Mouse (Mus musculus) midbrain, embryonic 14.5 days (tissue): ENCODE data around the gene 9230112D13Rik. TPM values are rescaled to one million over a fixed set of nuclear protein-coding genes. Genes with fewer than 3 reads are reported as not detected.
A peak's percentile ranks its signal among the peaks of the same experiment; 100 is the strongest.

ENCODE experiments used
- ATAC-seq: fragments of 200-750 bp; cut with Nextera tagmentation; 2 replicates; pipeline ENCODE4 v1.8.0; 2017; ENCODE audit warnings: moderate number of reproducible peaks, moderate library complexity; ENCODE audit not compliant: low FRiP score, low TSS enrichment
- DNase-seq: peaks from one replicate; pipeline ENCODE4 v3.0.0-alpha.2; 2015
- H3K27ac ChIP-seq: fragments of 300-500 bp; sonication (generic); replicated peaks from 2 replicates; pipeline ENCODE4 v1.5.1; 2014; ENCODE audit warnings: mild to moderate bottlenecking, low read depth, low read length, moderate library complexity
- H3K27me3 ChIP-seq: fragments of 300-500 bp; sonication (generic); 2 replicates; pipeline ENCODE4 v1.6.1; 2014; ENCODE audit warnings: low read length, control low read depth, mixed read lengths; ENCODE audit not compliant: control insufficient read depth, insufficient read depth
- H3K36me3 ChIP-seq: fragments of 300-500 bp; sonication (generic); 2 replicates; pipeline ENCODE4 v1.6.1; 2014; ENCODE audit warnings: low read length, control low read depth; ENCODE audit not compliant: control insufficient read depth, insufficient read depth
- H3K4me1 ChIP-seq: fragments of 300-500 bp; sonication (generic); 2 replicates; pipeline ENCODE4 v1.6.1; 2014; ENCODE audit warnings: mild to moderate bottlenecking, antibody characterized with exemption, low read length, control low read depth; ENCODE audit not compliant: control insufficient read depth, insufficient read depth
- H3K4me2 ChIP-seq: fragments of 300-500 bp; sonication (generic); 2 replicates; pipeline ENCODE4 v1.6.1; 2014; ENCODE audit warnings: mild to moderate bottlenecking, low read length, moderate library complexity
- H3K4me3 ChIP-seq: fragments of 300-500 bp; sonication (generic); replicated peaks from 2 replicates; pipeline ENCODE4 v1.5.1; 2014; ENCODE audit warnings: low read depth, low read length
- H3K9ac ChIP-seq: fragments of 300-500 bp; sonication (generic); replicated peaks from 2 replicates; pipeline ENCODE4 v1.6.1; 2014; ENCODE audit warnings: mild to moderate bottlenecking, low read length, moderate library complexity
- H3K9me3 ChIP-seq: fragments of 300-500 bp; sonication (generic); 2 replicates; pipeline ENCODE4 v1.6.1; 2016; ENCODE audit warnings: low read length, control low read depth, mixed read lengths; ENCODE audit not compliant: control insufficient read depth
- WGBS: fragments of 180-500 bp; shearing (Covaris S2); extraction: QIAGEN DNeasy Blood & Tissue Kit; methylation state at CpG from one replicate; pipeline ENCODE4 v1.1.7; 2014; 5-methylcytosine and 5-hydroxymethylcytosine counted together
- polyA plus RNA-seq: library from polyadenylated mRNA; unstranded; fragments of >200 nt; fragmentation: Nextera tagmentation; extraction: Ambion mirVana; gene quantifications from 2 replicates; pipeline ENCODE4 v1.2.1, GENCODE M21; 2014

9230112D13Rik gene
- polyA plus RNA-seq, 1 experiment from 2014 or later, result not detected

DNA sequence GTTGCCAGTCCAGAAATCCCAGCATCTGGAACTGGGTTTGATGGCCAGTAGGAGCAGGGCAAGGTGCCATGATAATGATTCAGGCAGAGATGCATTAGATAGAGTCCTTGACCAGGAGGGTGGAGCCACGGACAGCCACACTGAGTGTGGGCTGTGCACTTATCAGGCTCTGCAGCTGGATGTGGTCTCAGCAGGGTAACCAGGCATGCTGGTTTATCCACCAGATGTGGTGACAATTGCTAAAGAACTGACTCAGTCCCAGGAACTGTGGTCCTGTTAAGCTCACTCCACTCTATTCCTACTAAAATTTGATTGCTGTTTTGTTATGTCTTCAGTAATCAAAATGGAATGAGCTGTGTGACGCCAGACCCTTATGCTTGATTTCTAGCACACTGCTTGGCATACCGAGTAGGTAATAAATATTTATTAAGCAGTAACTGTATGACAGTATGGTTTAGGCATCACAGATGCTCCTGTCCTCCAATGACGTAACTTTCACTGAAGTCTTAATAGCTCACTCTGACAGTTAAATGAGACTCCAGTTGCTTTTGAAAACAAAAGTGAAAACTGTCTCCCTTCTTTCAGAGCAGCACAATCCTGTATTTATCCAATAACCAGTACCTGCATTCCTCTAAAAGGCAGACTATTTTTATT, 14.3 kb downstream of the 9230112D13Rik start:
- WGBS, result 21% methylated on average over 4 of the region's 4 CpGs
- no peak overlapping the region for H3K4me2 ChIP-seq
- H3K9me3 ChIP-seq, result no peaks in the 10 kb centered on the region
- no peaks in the 10 kb centered on the region for H3K27me3 ChIP-seq
- H3K9ac ChIP-seq, result no peak overlapping the region
- H3K27ac ChIP-seq, result 0 out of 2 replicates have a peak overlapping the region, but pooled peaks have one; percentile 4
- H3K4me3 ChIP-seq, result no peak overlapping the region
- DNase-seq, result peak; percentile 40
- H3K4me1 ChIP-seq, result peaks cover 9% of the 10 kb centered on the region
- ATAC-seq, result peak; percentile 61; the same call in 1 of the 2 replicates
- H3K36me3 ChIP-seq, result no peaks in the 10 kb centered on the region

DNA sequence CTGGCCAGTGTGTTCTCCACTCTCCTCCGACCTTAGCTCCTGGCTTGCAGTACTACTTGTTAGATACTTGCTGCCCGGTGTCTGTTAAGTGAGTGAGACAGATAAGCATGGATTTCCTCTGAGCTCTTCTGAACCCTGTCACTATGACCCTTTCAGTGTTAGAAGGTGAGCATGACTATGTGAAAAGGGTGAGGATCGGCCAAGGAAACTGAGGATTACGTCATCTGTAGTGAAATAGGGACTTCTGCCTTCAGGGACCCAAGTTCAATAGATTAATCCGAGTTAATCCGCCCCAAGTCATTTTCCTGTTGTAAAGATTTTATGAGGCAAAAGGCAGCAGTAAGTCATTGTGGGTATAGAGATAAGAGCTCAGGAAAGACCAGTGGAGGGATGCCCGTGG, 17.3 kb downstream of the 9230112D13Rik start:
- no peak for ATAC-seq
- H3K4me1 ChIP-seq, result peaks cover 16% of the 10 kb centered on the region
- no peak for DNase-seq
- no peak overlapping the region for H3K4me2 ChIP-seq
- no peaks in the 10 kb centered on the region for H3K36me3 ChIP-seq
- no peak overlapping the region for H3K9ac ChIP-seq
- H3K27ac ChIP-seq, result no peak overlapping the region
- WGBS, result 46% methylated on average over 7 of the region's 7 CpGs
- no peak overlapping the region for H3K4me3 ChIP-seq
- H3K9me3 ChIP-seq, result no peaks in the 10 kb centered on the region
- H3K27me3 ChIP-seq, result no peaks in the 10 kb centered on the region

DNA sequence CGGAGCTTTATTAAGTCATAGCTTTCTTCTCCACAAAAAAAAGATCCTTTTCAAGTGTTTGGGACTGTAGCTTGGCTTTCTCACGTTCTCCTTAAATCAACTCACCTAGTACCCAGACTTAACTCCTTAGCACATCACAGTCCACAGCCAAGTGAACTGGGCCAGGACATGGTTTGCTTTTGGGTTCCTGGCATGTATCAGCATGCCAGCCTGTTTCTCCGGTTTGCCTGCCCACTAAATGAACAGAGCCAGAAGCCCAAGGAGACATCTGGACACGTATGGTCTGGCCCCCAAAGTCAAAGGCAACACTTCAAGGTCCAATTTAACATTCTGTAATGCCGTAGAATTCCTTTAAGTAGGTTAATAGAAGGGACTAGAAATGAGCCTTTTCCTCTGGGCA, 18.2 kb downstream of the 9230112D13Rik start:
- Histone ChIP-seq H3K4me3 (no peak overlapping the region), H3K36me3 (no peaks in the 10 kb centered on the region), H3K9ac (no peak overlapping the region), H3K4me1 (peaks cover 24% of the 10 kb centered on the region), H3K27me3 (no peaks in the 10 kb centered on the region), H3K9me3 (no peaks in the 10 kb centered on the region), H3K4me2 (no peak overlapping the region), H3K27ac (no peak overlapping the region)
- no peak for ATAC-seq
- no peak for DNase-seq
- WGBS, result 94% methylated on average over 5 of the region's 5 CpGs

DNA sequence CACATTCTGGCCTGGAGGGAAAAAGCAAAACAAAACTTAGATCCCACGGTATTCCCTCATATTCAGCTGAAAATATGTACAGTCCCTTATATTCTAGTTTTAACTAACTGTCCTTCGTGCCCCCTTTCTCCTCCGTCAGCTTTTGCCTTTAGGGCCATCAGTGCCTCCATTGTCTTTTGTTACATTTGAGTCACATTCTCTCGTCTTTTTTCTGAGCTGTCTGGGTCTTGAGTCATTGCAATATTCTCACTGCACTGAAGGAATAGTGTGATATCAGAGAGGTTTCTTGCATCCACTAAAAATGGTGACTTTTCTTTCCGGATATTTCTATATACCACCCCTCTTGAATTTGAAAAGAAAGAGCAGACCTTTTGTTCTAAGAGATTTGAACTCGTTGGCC, 18.8 kb downstream of the 9230112D13Rik start:
- H3K4me3 ChIP-seq, result peak overlapping the region; percentile 87; the same call in 1 of the 2 replicates
- no peak overlapping the region for H3K9ac ChIP-seq
- peaks cover 26% of the 10 kb centered on the region for H3K4me1 ChIP-seq
- 36% methylated on average over 6 of the region's 6 CpGs for WGBS
- H3K36me3 ChIP-seq, result no peaks in the 10 kb centered on the region
- no peaks in the 10 kb centered on the region for H3K27me3 ChIP-seq
- no peak for ATAC-seq
- no peak overlapping the region for H3K27ac ChIP-seq
- peak overlapping the region; percentile 74 for H3K4me2 ChIP-seq
- DNase-seq, result no peak
- H3K9me3 ChIP-seq, result no peaks in the 10 kb centered on the region

DNA sequence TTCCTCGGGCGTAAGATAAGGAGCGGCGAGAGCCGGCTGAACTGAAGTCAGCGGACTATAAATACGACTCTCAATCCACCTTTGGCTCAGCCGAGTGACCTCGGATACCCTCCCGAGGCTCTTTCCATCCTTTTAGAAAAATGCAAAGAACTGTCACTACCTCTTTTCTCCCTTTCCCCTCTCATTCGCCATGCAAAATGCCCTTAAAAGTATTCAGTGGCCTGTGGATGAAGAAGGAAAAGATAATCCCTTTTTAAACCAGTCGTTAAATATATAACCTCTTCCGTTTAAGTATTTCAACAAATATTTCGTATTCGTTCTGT, 19.3 kb downstream of the 9230112D13Rik start, which contains the start of gene Bmpr1a:
TSS of gene Bmpr1a (minus strand) at position 17 of the 323 bp plus-strand sequence.
- Histone ChIP-seq H3K4me2 (peak within 1 kb of the TSS; percentile 74), H3K27ac (peak within 1 kb of the TSS; percentile 95), H3K27me3 (no peaks in the 10 kb centered on the region), H3K36me3 (no peaks in the 10 kb centered on the region), H3K4me3 (peak within 1 kb of the TSS; percentile 87), H3K9me3 (no peaks in the 10 kb centered on the region), H3K4me1 (peaks cover 21% of the 10 kb centered on the region), H3K9ac (peak within 1 kb of the TSS; percentile 93)
- ATAC-seq (no peak), DNase-seq (no peak)
- WGBS, result 6% methylated on average over 15 of the region's 15 CpGs

DNA sequence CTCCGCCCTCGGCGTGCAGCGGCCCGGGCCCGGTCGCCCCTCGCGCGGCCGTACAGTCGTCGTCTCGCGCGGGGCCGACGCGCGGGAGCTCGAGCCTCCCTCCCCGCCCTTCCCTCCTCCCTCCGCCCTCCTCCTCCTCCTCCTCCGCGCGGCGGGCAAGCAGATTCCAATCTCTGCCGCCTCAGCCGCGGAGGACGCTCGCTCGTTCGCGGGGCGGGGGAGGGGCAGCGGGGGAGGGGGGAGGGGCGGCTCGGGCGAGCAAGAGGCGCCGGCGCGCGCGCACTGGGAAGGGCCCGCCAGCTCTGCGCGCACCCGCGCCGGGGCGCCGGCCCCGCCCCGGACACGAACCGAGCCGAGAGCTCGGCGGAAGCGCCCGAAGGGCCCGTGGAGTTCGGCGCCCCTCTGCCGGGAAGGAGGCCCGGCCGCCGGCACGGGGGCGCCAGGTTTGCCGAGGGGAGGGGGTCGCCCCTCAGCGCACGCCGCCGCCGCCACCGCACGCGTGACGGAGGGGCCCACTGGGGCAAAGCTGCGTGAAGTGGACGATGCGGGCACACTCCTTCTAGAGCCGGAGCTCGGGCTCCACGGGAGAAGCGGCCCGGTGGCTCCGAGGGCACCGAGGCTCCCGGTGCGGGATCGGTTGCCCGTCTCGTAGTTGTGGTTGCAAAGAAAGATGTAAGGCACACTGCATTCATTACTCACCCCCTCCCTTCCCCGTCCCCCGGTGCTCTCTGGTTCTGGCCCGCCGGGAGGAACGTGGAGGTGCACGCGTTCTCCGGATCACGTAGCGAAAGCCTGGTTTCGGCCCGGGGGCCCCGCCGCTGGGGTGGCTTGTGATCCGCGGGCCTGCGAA, 19.9 kb downstream of the 9230112D13Rik start:
- H3K4me3 ChIP-seq, result peak overlapping the region; percentile 87
- no peaks in the 10 kb centered on the region for H3K9me3 ChIP-seq
- under 1% methylated on average over 80 of the region's 115 CpGs for WGBS
- H3K4me2 ChIP-seq, result peak overlapping the region; percentile 74
- no peaks in the 10 kb centered on the region for H3K27me3 ChIP-seq
- peak overlapping the region; percentile 95 for H3K27ac ChIP-seq
- H3K36me3 ChIP-seq, result no peaks in the 10 kb centered on the region
- peak overlapping the region; percentile 93 for H3K9ac ChIP-seq
- DNase-seq, result peak; percentile 98
- peaks cover 17% of the 10 kb centered on the region for H3K4me1 ChIP-seq
- peak; percentile 92 for ATAC-seq

DNA sequence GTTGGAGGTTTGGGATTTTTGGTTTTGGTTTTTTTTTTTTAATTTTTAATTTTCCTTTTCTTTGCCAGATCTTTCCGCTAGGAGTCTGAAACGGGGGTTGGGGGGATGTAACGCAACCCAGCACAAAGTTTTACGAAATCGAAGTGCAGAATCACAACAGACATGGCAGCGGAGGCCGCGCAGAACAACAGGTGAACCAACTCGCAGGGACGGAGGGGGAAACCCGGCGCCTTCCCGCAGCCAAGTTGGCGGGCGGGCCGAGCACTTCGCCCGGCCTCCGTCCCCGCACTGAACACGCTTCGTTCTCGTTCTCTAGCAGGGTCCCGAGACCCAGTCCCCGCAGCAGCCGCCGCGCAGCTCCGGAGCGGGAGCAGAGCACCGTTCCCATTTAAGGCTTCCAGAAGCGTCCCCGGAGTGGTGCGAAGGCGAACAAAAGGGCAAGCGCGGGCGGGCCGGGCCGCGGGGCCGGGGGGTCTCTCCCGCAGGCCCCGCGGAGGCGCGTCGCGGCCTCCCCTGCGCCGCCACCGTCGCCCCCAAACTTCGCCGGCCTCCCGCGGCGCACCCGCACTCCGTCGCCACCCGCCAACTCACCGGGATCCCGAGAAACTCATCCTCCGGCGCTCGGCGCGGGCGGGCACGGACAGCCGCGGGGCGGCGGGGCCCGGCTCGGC, 20.7 kb downstream of the 9230112D13Rik start:
- Histone ChIP-seq H3K9me3 (no peaks in the 10 kb centered on the region), H3K9ac (peak overlapping the region; percentile 93), H3K4me2 (peak overlapping the region; percentile 74), H3K4me3 (peak overlapping the region; percentile 87), H3K27me3 (no peaks in the 10 kb centered on the region), H3K4me1 (peaks cover 17% of the 10 kb centered on the region), H3K27ac (peak overlapping the region; percentile 95), H3K36me3 (no peaks in the 10 kb centered on the region)
- WGBS, result under 1% methylated on average over 74 of the region's 77 CpGs
- peak; percentile 6; the same call in 1 of the 2 replicates for ATAC-seq
- DNase-seq, result peak; percentile 74

DNA sequence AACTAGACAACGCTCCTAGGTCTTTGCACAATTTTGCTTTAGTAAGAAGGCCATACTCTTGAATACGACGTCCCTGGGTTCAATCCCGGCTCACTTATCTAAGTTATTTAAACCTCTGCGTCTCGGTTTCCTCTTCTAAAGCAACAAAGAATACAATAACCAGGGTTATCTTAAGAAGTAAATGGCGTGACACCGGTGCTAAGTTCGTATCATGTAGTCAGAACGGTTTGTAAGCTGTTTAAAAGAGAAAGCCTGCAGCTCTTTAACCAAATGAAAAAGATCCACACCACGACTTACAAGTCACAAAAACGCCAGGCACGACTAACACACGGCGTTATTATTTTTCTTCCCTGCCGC, 21.2 kb downstream of the 9230112D13Rik start:
- no peaks in the 10 kb centered on the region for H3K27me3 ChIP-seq
- peak overlapping the region; percentile 93 for H3K9ac ChIP-seq
- H3K27ac ChIP-seq, result peak overlapping the region; percentile 95
- no peaks in the 10 kb centered on the region for H3K36me3 ChIP-seq
- ATAC-seq, result no peak
- WGBS, result under 1% methylated on average over 16 of the region's 16 CpGs
- peak overlapping the region; percentile 87 for H3K4me3 ChIP-seq
- H3K4me2 ChIP-seq, result peak overlapping the region; percentile 74
- DNase-seq, result peak; percentile 46
- H3K9me3 ChIP-seq, result no peaks in the 10 kb centered on the region
- H3K4me1 ChIP-seq, result peaks cover 17% of the 10 kb centered on the region
